Mouse (Mus musculus): ENCODE measurements at regions not wholly inside any gene's neighbourhood (a gene's known extent, or its start where the extent isn't known, plus 50 kb on each side); places are given as distances from the start of the nearest gene placed in this dataset.

GRCm38 (mm10) chr17:72782775-72783174 lies 53.5 kb upstream of the Ypel5 start:
- no peak for ATAC-seq
- no peak for DNase-seq (ENCODE audit: low read depth, low spot score)
- in situ Hi-C loops (cut with MboI; ENCODE audit: low pct_unique_long_range_greater_than_20kb) = loop anchor here (10.0 to 25.0 kb wide), 4 partner anchors 820 to 1228 kb away; partner anchors contain the start of gene Spdya
- CTCF ChIA-PET = no interaction called here
- POLR2A ChIA-PET = no interaction called here
- peaks cover 50% of the 10 kb centered on the region for H3K27me3 ChIP-seq
- TF ChIP-seq CTCF (IDR thresholded peaks at IDR 0.05) = no peak

- peaks cover 42% of the 10 kb centered on the region for H3K27me3 ChIP-seq
- POLR2A ChIA-PET = no interaction called here
- ATAC-seq (no peak), DNase-seq (ENCODE audit: low read depth, low spot score) (no peak)
- peak; percentile 93 for TF ChIP-seq CTCF (IDR thresholded peaks at IDR 0.05)
- CTCF ChIA-PET = interaction anchor here (0.9 kb wide), 1 partner anchor 184 kb away, joined by 3 read pairs; no protein-coding TSS in a partner anchor
- in situ Hi-C loops (cut with MboI; ENCODE audit: low pct_unique_long_range_greater_than_20kb) = loop anchor here (10.0 to 25.0 kb wide), 4 partner anchors 819 to 1227 kb away; partner anchors contain the start of gene Spdya
Observed at GRCm38 (mm10) chr17:72781786-72782185, 54.5 kb upstream of the Ypel5 start.

GRCm38 (mm10) chr17:72768266-72768665 lies 68.0 kb upstream of the Ypel5 start:
- peaks cover 31% of the 10 kb centered on the region for H3K27me3 ChIP-seq
- ATAC-seq (no peak), DNase-seq (ENCODE audit: low read depth, low spot score) (no peak)
- in situ Hi-C loops (cut with MboI; ENCODE audit: low pct_unique_long_range_greater_than_20kb) = no loop called here
- TF ChIP-seq CTCF (IDR thresholded peaks at IDR 0.05) = no peak
- ChIA-PET CTCF (no interaction called here), POLR2A (no interaction called here)

GRCm38 (mm10) chr17:72760937-72761336 lies 75.3 kb upstream of the Ypel5 start:
- TF ChIP-seq CTCF (IDR thresholded peaks at IDR 0.05) = no peak
- ChIA-PET POLR2A (no interaction called here), CTCF (no interaction called here)
- no peak for DNase-seq (ENCODE audit: low read depth, low spot score)
- H3K27me3 ChIP-seq = peaks cover 38% of the 10 kb centered on the region
- in situ Hi-C loops (cut with MboI; ENCODE audit: low pct_unique_long_range_greater_than_20kb) = no loop called here
- no peak for ATAC-seq

GRCm38 (mm10) chr17:72746411-72746810 lies 89.8 kb upstream of the Ypel5 start:
- ATAC-seq = no peak
- peaks cover 35% of the 10 kb centered on the region for H3K27me3 ChIP-seq
- no peak for TF ChIP-seq CTCF (IDR thresholded peaks at IDR 0.05)
- in situ Hi-C loops (cut with MboI; ENCODE audit: low pct_unique_long_range_greater_than_20kb) = no loop called here
- CTCF ChIA-PET = no interaction called here
- no peak for DNase-seq (ENCODE audit: low read depth, low spot score)
- POLR2A ChIA-PET = no interaction called here

GRCm38 (mm10) chr17:72733006-72733405 lies 103.2 kb upstream of the Ypel5 start:
- DNase-seq (ENCODE audit: low read depth, low spot score) (no peak), ATAC-seq (no peak)
- ChIA-PET CTCF (no interaction called here), POLR2A (no interaction called here)
- in situ Hi-C loops (cut with MboI; ENCODE audit: low pct_unique_long_range_greater_than_20kb) = no loop called here
- H3K27me3 ChIP-seq = peaks cover 35% of the 10 kb centered on the region
- no peak for TF ChIP-seq CTCF (IDR thresholded peaks at IDR 0.05)

- in situ Hi-C loops (cut with MboI; ENCODE audit: low pct_unique_long_range_greater_than_20kb) = no loop called here
- TF ChIP-seq CTCF (IDR thresholded peaks at IDR 0.05) = no peak
- H3K27me3 ChIP-seq = peaks cover 29% of the 10 kb centered on the region
- ChIA-PET CTCF (no interaction called here), POLR2A (no interaction called here)
- no peak for DNase-seq (ENCODE audit: low read depth, low spot score)
- no peak for ATAC-seq
Observed at GRCm38 (mm10) chr17:72731691-72732090, 104.6 kb upstream of the Ypel5 start.

- in situ Hi-C loops (cut with MboI; ENCODE audit: low pct_unique_long_range_greater_than_20kb) = no loop called here
- ATAC-seq = no peak
- POLR2A ChIA-PET = no interaction called here
Observed at GRCm38 (mm10) chr17:72731175-72731574, 105.1 kb upstream of the Ypel5 start.

GRCm38 (mm10) chr17:72720753-72721152 lies 115.5 kb upstream of the Ypel5 start:
- ChIA-PET CTCF (no interaction called here), POLR2A (no interaction called here)
- in situ Hi-C loops (cut with MboI; ENCODE audit: low pct_unique_long_range_greater_than_20kb) = no loop called here
- ATAC-seq (no peak), DNase-seq (ENCODE audit: low read depth, low spot score) (no peak)
- TF ChIP-seq CTCF (IDR thresholded peaks at IDR 0.05) = no peak
- H3K27me3 ChIP-seq = peaks cover 27% of the 10 kb centered on the region

More at GRCm38 (mm10) chr17:72731175-72731574, 105.1 kb upstream of the Ypel5 start:
- TF ChIP-seq CTCF (IDR thresholded peaks at IDR 0.05) = no peak
- CTCF ChIA-PET = no interaction called here
- H3K27me3 ChIP-seq = peaks cover 29% of the 10 kb centered on the region
- no peak for DNase-seq (ENCODE audit: low read depth, low spot score)

GRCm38 (mm10) chr17:72719618-72720017 lies 115.2 kb upstream of the Alk start:
- DNase-seq (ENCODE audit: low read depth, low spot score) (no peak), ATAC-seq (no peak)
- CTCF ChIA-PET = no interaction called here
- no peak for TF ChIP-seq CTCF (IDR thresholded peaks at IDR 0.05)
- POLR2A ChIA-PET = no interaction called here
- H3K27me3 ChIP-seq = peaks cover 33% of the 10 kb centered on the region
- in situ Hi-C loops (cut with MboI; ENCODE audit: low pct_unique_long_range_greater_than_20kb) = no loop called here

- ChIA-PET POLR2A (no interaction called here), CTCF (no interaction called here)
- in situ Hi-C loops (cut with MboI; ENCODE audit: low pct_unique_long_range_greater_than_20kb) = no loop called here
- DNase-seq (ENCODE audit: low read depth, low spot score) = no peak
- no peak for ATAC-seq
- TF ChIP-seq CTCF (IDR thresholded peaks at IDR 0.05) = no peak
- H3K27me3 ChIP-seq = peaks cover 16% of the 10 kb centered on the region
Observed at GRCm38 (mm10) chr17:72691630-72692029, 87.2 kb upstream of the Alk start.

- peaks cover 16% of the 10 kb centered on the region for H3K27me3 ChIP-seq
- in situ Hi-C loops (cut with MboI; ENCODE audit: low pct_unique_long_range_greater_than_20kb) = no loop called here
- DNase-seq (ENCODE audit: low read depth, low spot score) = no peak
- CTCF ChIA-PET = no interaction called here
- no peak for TF ChIP-seq CTCF (IDR thresholded peaks at IDR 0.05)
- ATAC-seq = no peak
- POLR2A ChIA-PET = no interaction called here
Observed at GRCm38 (mm10) chr17:72689606-72690005, 85.2 kb upstream of the Alk start.

Data from Patski (cell line).